Mouse (Mus musculus) retina, postnatal 7 days (tissue): ENCODE measurements around the gene Esx1.
A peak's percentile ranks its signal among the peaks of the same experiment; 100 is the strongest.

Experiments
- DNase-seq: peaks from one replicate; pipeline ENCODE4 v3.0.0-alpha.2; 2012; ENCODE audit warnings: low read depth, low spot score

The Esx1 gene

GRCm38 (mm10) chrX:137121718-137122117 lies at the start of gene Esx1:
Gene Esx1 (minus strand): TSS chrX:137122083.
- DNase-seq = no peak

GRCm38 (mm10) chrX:137170021-137170420 lies 48.1 kb upstream of the Esx1 start:
- no peak for DNase-seq

- DNase-seq = no peak
These were observed 45.8 kb upstream of the Esx1 start for GRCm38 (mm10) chrX:137167658-137168057.

DNA sequence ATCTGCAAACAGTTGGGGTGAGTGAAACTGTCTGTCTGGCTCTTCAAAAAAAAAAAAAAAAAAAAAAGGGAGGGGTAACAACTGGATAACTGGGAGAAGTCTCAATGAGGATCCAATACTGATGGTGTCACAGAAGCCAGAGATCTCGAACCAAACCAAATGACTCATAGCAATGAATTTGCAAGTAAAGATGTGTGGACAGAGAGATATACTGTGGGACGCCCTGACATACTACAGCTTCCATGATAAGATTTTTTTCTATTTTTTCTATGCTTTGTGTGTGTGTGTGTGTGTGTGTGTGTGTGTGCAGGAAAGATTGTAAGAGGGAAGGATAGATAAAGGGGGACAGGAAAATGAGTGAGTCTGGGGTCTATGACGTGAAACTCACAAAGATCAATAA lies 43.7 kb upstream of the Esx1 start:
- no peak for DNase-seq

- DNase-seq = no peak
These were observed 40.8 kb upstream of the Esx1 start for GRCm38 (mm10) chrX:137162700-137163099.

- DNase-seq = no peak
These were observed 39.1 kb upstream of the Esx1 start for GRCm38 (mm10) chrX:137160971-137161370.

- DNase-seq = no peak
These were observed 27.2 kb upstream of the Esx1 start for GRCm38 (mm10) chrX:137149050-137149449.

GRCm38 (mm10) chrX:137144674-137145073 lies 22.8 kb upstream of the Esx1 start:
- DNase-seq = no peak

DNA sequence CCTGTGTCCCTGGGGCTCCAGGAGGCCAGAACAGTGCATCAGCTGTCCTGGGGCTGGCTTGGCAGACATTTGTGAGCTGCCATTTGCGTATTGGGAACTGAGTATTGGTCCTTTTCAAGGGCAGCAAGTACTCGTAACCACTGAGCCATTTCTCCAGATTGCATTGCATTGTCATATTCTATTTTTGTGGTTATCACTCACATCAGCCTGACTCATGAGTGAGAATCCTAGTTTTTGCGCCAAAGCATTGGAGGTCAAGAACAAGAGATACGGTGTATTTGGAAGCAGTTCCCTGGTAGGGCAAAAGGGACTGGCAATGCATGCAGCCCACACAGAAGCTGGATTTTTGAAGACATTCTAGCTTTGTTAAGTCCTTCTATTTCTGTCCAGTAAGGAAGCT lies 21.8 kb upstream of the Esx1 start:
- DNase-seq = no peak

DNA sequence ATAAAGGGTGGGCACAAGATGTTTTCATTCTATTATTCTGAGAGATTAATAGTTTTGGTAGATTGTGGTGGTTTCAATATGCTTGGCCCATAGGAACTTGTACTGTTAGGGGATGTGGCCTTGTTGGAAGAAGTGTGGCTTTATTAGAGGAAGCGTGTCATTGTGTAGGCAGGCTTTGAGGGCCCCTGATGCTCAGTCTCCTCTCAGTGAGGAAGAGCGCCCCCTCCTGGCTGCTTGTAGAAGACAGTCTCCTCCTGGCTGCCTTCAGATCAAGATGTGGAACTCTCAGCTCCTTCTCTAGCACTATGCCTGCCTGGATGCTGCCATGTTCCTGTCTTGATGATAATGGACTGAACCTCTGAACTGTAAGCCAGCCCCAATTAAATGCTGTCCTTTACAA lies 20.7 kb upstream of the Esx1 start:
- no peak for DNase-seq

DNA sequence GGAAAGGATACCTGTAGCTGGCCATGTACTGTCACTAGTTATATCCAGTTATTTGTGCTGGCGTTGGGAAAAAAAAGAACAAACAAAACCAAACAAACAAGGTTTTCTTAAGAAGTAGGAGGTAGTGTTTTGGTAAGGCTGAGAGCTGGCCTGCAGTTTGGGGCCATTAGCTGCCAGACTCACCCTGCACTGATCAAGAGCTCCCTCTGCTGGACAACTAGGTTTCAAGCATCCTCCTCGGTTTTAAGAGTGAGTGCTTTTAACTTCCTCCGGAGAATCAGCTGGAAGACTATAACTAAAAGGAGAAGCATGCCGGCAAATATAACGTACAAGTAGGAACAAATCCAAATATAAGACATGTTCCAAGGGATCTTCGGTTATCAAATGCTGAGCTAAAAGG lies 19.8 kb upstream of the Esx1 start:
- DNase-seq = peak; percentile 45

DNA sequence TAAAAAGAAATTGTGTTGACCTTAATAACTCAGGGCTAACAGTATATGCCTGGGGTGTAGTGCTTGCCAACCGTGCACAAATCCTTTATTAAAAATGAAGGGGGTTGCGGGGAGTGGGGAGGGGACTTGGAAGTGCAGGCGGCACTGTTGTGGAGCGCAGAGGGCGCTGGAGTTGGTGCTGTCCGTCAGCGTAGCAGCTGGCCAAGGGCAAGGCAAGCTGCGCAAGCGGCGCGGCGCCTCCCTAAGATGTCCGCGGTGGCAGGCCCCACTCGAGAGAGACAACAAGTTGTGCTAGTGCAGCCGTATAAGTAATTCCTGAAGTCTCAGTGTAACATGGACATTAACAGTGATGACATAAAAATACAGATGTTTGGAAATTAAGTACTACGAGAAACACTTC lies 5.7 kb upstream of the Esx1 start:
- no peak for DNase-seq

DNA sequence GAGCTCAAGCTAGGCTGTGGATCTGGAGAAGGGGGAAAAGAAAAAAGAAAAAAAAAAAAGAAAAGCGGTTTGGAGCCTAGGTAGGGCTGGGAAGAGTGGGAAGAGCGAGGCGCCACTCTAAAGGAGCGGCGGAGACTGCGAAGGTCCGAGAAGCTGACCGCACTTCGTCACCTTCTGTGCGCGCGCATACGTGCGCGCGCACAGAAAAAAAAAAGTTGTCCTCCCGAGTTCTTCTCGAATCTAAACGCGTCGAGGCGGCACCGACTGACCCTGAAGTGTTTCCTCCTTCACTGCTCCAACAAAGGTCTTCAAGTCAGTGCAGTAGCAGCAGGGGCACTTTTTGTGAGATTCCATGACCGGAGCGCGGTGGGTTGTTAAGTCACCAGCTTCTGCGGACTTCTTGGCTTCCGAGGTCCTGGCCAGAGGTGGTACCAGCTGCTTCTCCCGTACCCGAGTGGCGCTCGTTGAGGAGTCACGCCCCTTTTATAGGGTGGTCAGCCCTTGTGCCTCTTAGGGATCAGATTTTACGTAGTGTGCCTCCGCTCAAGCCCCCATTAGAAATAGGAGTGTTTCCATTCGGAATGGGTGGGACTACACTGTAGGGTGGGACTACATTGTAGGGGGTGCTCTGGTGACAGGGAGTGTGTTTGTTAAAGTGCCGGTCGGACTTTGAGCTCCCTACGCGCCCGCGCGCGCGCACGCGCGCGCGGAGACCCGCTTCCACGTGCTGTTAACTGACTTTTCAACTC lies 2.0 kb downstream of the Esx1 start:
- no peak for DNase-seq

DNA sequence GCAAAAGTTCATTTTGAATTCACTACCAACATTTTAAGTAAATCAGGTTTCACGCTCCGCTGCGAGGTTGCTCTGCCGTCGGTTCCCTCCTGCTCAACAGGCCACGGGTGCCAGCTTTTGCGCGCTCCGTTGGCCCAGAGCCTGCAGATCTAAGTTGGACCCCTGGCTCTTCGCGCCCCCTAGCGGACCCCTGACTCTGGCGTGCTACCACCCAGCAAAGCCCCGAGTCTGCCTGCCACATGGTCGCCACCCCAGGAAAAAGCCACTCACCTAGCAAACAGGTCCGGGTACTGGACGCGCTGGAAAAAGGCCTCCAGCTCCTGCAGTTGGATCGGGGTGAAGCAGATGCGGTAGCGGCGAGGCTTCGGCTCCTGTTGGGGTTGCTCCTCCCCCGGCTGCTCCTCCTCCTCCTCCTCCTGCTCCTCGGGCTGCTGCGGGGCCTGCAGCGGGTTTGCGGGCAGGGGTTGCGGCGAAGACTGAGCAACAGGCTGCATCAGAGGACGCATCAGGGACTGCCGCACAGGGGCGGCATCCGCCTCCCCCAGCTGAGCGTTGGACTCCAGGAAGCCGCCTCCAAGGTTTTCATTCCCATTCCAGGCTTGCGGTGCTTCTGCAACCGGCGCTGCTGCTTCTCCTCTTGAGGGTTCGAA lies 3.7 kb downstream of the Esx1 start:
- DNase-seq = no peak

DNA sequence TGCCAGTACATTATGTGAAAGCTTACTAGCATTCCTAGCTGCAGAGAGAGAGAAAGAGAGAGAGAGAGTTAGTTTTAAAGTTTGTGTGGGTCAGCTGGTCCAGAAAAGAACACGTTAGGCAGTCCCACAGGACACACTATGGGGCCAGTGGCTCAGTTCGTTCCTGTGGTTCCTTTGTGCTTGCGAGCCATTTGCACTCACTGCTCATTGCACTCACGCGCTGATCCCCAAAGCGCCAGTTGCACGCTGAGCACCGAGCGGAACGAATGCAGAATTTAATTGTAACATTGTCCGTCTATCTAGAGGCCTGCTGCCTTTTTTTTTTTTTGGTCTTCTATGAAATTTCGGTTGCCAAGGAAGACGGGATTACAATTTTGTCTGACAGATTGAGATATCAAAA lies 15.4 kb downstream of the Esx1 start:
- no peak for DNase-seq

GRCm38 (mm10) chrX:137104531-137104930 lies 17.4 kb downstream of the Esx1 start:
- DNase-seq = no peak
